Mouse (Mus musculus) limb, embryonic 12.5 days (tissue): ENCODE results near the gene Bag3. TPM values are rescaled to one million over a fixed set of nuclear protein-coding genes. Genes with fewer than 3 reads are reported as not detected.
A peak's percentile ranks its signal among the peaks of the same experiment; 100 is the strongest.

Experiments used
- ATAC-seq: fragments of 200-750 bp; cut with Nextera tagmentation; 2 replicates; pipeline ENCODE4 v1.8.0; 2017; ENCODE audit warnings: low read depth, moderate TSS enrichment; ENCODE audit not compliant: insufficient number of reproducible peaks, insufficient read depth, low FRiP score, low TSS enrichment
- H3K27ac ChIP-seq: fragments of 300-500 bp; sonication (generic); 2 replicates; pipeline ENCODE4 v1.5.1; 2016; ENCODE audit warnings: mild to moderate bottlenecking, moderate library complexity
- H3K27me3 ChIP-seq: fragments of 300-500 bp; sonication (generic); 2 replicates; pipeline ENCODE4 v1.6.1; 2016; ENCODE audit warnings: mild to moderate bottlenecking, moderate library complexity
- H3K36me3 ChIP-seq: fragments of 300-500 bp; sonication (generic); 2 replicates; pipeline ENCODE4 v1.6.1; 2016; ENCODE audit warnings: mild to moderate bottlenecking, moderate library complexity
- H3K4me1 ChIP-seq: fragments of 300-500 bp; sonication (generic); replicated peaks from 2 replicates; pipeline ENCODE4 v1.6.1; 2016
- H3K4me2 ChIP-seq: fragments of 300-500 bp; sonication (generic); 2 replicates; pipeline ENCODE4 v1.6.1; 2016; ENCODE audit warnings: mild to moderate bottlenecking, moderate library complexity
- H3K4me3 ChIP-seq: fragments of 300-500 bp; sonication (generic); replicated peaks from 2 replicates; pipeline ENCODE4 v1.5.1; 2016; ENCODE audit warnings: mild to moderate bottlenecking
- H3K9ac ChIP-seq: fragments of 300-500 bp; sonication (generic); replicated peaks from 2 replicates; pipeline ENCODE4 v1.6.1; 2016; ENCODE audit warnings: mild to moderate bottlenecking, moderate library complexity
- H3K9me3 ChIP-seq: fragments of 300-500 bp; sonication (generic); 2 replicates; pipeline ENCODE4 v1.6.1; 2016; ENCODE audit warnings: mild to moderate bottlenecking, moderate library complexity
- WGBS: fragments of 180-500 bp; shearing (Covaris S2); methylation state at CpG from one replicate; pipeline ENCODE4 v1.1.7; 2016; 5-methylcytosine and 5-hydroxymethylcytosine counted together
- microRNA-seq: library from miRNA; unstranded; fragments of <30 nt; microRNA quantifications from one replicate; pipeline ENCODE4, GENCODE M21; 2017
- polyA plus RNA-seq: library from polyadenylated mRNA; unstranded; fragments of >200 nt; fragmentation: Nextera tagmentation; extraction: Ambion mirVana; gene quantifications from 2 replicates; pipeline ENCODE4 v1.2.1, GENCODE M21; 2016

Gene Bag3
- polyA plus RNA-seq, 1 experiment from 2014 or later = 9.2 TPM

DNA sequence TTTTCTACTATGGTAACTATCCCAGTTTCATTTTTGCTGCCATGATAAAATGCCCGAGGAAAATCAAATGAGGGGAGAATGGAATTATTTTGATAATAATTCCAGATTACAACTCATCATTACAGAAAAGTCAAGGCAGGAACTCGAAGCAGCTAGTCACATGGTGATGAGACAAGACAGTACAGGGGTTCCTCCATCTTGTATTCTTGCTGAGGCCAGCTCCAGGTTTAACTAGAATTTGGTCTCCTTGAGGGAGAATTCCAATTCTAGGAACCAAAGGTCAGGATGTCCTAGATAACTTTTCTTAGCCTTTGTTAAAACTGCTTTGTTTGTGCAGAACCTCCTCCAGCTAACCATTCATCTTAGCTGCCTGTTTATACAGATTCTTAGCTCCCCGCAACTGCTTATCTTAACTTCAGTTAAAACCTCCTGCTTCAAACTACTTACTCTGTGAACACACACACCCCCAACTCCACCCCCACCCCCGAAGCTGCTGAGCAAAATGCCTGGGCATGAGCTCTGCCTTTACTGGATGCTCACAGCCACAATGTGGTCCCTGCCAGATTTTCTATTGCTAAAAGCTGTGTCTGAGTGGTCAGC, 64.0 kb downstream of the Bag3 start:
- H3K27me3 ChIP-seq = no peaks in the 10 kb centered on the region
- H3K4me1 ChIP-seq = peaks cover 12% of the 10 kb centered on the region
- no peak overlapping the region for H3K4me3 ChIP-seq
- no peak overlapping the region for H3K9ac ChIP-seq
- 79% methylated on average over 4 of the region's 4 CpGs for WGBS
- ATAC-seq = no peak
- no peaks in the 10 kb centered on the region for H3K36me3 ChIP-seq
- no peaks in the 10 kb centered on the region for H3K9me3 ChIP-seq
- no peak overlapping the region for H3K4me2 ChIP-seq
- no peak overlapping the region for H3K27ac ChIP-seq

DNA sequence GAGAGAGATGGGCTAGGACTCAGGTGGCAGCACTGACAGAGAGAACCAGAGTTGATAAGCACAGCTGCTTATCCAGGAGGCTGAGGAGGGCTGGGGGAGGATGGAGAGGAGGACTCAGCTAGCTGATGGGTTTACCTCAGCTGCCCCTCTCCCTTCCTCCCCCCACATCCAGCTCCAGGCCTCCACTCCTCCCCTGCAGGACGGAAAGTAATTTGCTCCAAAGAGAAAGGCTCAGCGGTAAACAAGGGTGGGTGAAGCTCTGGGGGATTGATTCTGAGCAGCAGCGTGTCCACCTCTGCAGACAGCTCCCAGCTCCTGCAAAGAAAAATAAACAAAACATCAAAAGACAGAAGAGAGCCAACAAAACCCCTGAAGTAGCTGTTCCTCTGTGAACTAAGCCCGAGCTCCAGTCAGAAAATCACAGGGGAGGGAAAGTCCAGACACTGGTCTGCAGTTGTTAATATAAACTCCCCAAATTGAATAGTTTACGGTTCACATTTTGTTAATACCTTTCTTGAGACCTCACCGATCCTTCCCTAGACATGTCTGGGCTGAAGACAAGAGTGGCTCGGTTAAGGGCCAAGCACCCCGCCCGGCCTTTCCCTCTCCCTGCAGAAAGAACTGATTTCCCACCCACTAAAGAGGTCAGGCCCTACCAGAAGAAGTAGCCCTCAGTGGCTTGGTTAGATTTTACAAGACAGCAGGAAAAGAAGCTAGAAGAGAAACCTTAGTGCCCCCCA, 68.1 kb downstream of the Bag3 start:
- peak overlapping the region; percentile 55 for H3K4me2 ChIP-seq
- peaks cover 12% of the 10 kb centered on the region for H3K4me1 ChIP-seq
- H3K9me3 ChIP-seq = 0 out of 2 replicates have a peak, but pooled peaks cover under 1% of the 10 kb centered on the region
- no peak overlapping the region for H3K4me3 ChIP-seq
- H3K27ac ChIP-seq = peak overlapping the region; percentile 69; the same call in 1 of the 2 replicates
- no peak overlapping the region for H3K9ac ChIP-seq
- no peaks in the 10 kb centered on the region for H3K36me3 ChIP-seq
- WGBS = 10% methylated on average over 9 of the region's 9 CpGs
- H3K27me3 ChIP-seq = no peaks in the 10 kb centered on the region
- ATAC-seq = no peak

DNA sequence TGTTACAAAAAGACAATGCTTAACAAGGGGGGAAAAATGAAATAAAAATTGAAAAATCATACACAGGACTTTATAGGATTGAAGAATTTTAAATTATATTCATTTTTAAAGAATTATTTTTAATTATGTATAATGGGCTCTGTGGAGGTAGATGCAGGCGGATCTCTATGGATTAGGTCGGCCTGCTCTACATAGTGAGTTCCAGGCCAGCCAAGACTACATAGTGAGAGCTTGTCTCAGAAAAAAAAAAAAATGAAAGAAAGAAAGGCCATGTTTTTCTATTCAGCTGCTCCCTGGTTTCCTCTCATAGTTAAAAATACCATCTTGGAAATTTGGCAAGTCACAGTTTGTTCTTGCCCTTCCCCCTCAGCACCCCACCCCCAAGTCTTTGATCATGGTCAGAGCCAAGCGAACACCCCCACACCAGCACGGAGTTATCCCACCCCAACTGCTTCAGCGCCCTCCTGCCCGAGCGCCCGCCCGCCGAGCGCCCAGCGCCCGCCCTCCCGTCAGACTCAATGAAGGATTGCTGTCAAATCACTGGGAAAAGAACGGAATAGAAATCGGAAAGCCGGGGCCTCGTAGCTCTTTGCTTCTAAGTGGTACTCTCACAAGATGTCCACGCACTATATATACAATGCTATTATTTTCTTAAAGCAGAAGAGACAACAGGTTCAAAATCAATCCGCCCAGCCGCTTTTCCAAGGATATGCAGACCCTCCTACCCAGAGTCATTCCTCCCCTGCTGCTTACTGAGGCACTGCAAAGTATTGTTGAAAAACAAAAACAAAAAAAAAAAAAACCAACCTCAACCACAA, 68.9 kb downstream of the Bag3 start:
- WGBS = 8% methylated on average over 21 of the region's 21 CpGs
- ATAC-seq = no peak
- no peaks in the 10 kb centered on the region for H3K27me3 ChIP-seq
- peaks cover 12% of the 10 kb centered on the region for H3K4me1 ChIP-seq
- 0 out of 2 replicates have a peak overlapping the region, but pooled peaks have one; percentile 24 for H3K9ac ChIP-seq
- no peaks in the 10 kb centered on the region for H3K36me3 ChIP-seq
- peak overlapping the region; percentile 24 for H3K4me3 ChIP-seq
- H3K9me3 ChIP-seq = peaks cover 5% of the 10 kb centered on the region; the same call in 1 of the 2 replicates
- H3K4me2 ChIP-seq = peak overlapping the region; percentile 55
- no peak overlapping the region; the same call in 1 of the 2 replicates for H3K27ac ChIP-seq

DNA sequence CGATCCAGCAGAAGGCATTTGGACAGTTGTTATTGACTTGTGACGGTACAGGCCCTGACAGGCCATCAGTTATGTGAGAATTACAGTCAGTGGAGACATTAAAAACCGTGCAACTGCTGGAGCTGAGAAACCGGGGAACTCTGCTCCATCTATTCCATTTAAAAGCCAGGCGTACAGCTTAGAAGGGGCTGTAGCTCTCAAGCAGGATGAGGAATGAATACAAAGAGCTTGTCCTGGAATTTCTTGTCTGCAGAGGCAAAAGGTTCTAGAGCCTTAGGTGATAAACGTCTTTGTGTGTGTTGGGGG, 69.5 kb downstream of the Bag3 start:
- no peak for ATAC-seq
- H3K4me1 ChIP-seq = peaks cover 12% of the 10 kb centered on the region
- H3K4me3 ChIP-seq = no peak overlapping the region
- no peak overlapping the region for H3K9ac ChIP-seq
- peak overlapping the region; percentile 55 for H3K4me2 ChIP-seq
- H3K36me3 ChIP-seq = no peaks in the 10 kb centered on the region
- H3K9me3 ChIP-seq = peaks cover 5% of the 10 kb centered on the region; the same call in 1 of the 2 replicates
- H3K27me3 ChIP-seq = no peaks in the 10 kb centered on the region
- 4% methylated on average over 6 of the region's 6 CpGs for WGBS
- no peak overlapping the region for H3K27ac ChIP-seq

DNA sequence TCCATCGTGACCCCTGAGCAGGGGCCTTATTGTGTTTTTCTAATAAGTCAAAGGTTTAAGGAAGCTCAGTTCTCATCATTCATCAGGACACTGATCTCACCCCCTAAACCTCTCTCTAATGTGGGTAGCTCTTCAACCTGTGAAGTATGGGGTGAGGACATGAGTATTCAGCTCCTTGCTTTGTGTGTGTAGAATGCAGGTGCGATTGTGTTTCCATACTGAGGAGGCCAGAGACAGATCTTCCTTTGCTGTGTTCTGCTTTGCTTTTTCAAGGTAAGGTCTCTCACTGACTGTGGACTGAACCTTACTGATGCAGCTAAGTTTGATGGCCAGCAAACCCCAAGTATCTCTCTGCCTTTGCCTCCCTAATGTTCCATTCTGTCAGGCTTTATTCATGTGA, 72.9 kb downstream of the Bag3 start:
- H3K9ac ChIP-seq = no peak overlapping the region
- WGBS = 89% methylated on average over 2 of the region's 2 CpGs

More for the DNA sequence above, 72.9 kb downstream of the Bag3 start:
- Histone ChIP-seq H3K4me3 (no peak overlapping the region), H3K9me3 (peaks cover 5% of the 10 kb centered on the region; the same call in 1 of the 2 replicates), H3K27ac (no peak overlapping the region), H3K27me3 (no peaks in the 10 kb centered on the region), H3K36me3 (no peaks in the 10 kb centered on the region), H3K4me2 (no peak overlapping the region), H3K4me1 (peaks cover 10% of the 10 kb centered on the region)
- no peak for ATAC-seq

Small RNA genes lying within 50 kb of the gene (microRNA-seq; reads per million reads assigned to microRNA genes)
- not detected for gene Gm24365

Other genes with a start within 250 kb of the Bag3 start
- gene BC017158, start 225.4 kb upstream of the Bag3 start, polyA plus RNA-seq = 22.5 and 28.0 TPM in 2 replicates
- gene Rgs10, start 104.9 kb upstream of the Bag3 start, polyA plus RNA-seq = 7.9 and 8.3 TPM in 2 replicates
- 35.5 and 36.0 TPM in 2 replicates for gene Tial1, start 61.9 kb upstream of the Bag3 start, polyA plus RNA-seq
- gene Inpp5f, start 87.7 kb downstream of the Bag3 start, polyA plus RNA-seq = 25.5 and 26.0 TPM in 2 replicates
- 80.7 and 82.7 TPM in 2 replicates for gene Mcmbp, start 216.9 kb downstream of the Bag3 start, polyA plus RNA-seq
- gene Sec23ip, start 221.3 kb downstream of the Bag3 start, polyA plus RNA-seq = 35.5 and 37.9 TPM in 2 replicates